Mouse (Mus musculus): ENCODE measurements around the gene Zbtb8b. TPM values are rescaled to one million over a fixed set of nuclear protein-coding genes. Genes with fewer than 3 reads are reported as not detected.
"Not testable (repeated sequence)": the region's sequence is repeated elsewhere in the genome, so short reads cannot be mapped to it uniquely, and the experiment has no call there.

Gene Zbtb8b
- polyA plus RNA-seq, 1 experiment from 2014 or later = 3.1 TPM

DNA sequence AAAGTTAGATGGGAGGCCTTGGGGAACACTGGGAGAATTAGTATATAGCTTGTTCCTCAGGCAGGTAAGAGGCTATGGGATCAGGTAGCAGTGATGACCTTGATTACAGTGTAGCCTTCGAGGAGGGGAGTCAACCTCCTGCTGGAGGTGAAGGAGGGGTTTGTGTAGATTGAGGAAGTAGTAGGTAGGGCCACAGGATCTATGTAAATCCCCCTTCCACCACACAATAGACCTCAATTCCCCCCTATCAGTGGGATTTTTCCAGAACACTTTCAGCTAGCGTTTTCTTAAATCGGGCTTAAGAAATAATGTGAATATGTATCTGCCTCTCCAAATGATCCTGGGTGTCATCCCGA lies 20.2 kb upstream of the Zbtb8b start:
- H3K4me1 ChIP-seq (ENCODE audit: control insufficient read depth, insufficient read depth, low read length) = peaks cover 10% of the 10 kb centered on the region
- H3K9me3 ChIP-seq (ENCODE audit: control insufficient read depth, low read length) = no peaks in the 10 kb centered on the region
- ATAC-seq (ENCODE audit: low FRiP score, low TSS enrichment) = peak; percentile 17
- no peaks in the 10 kb centered on the region for H3K27me3 ChIP-seq (ENCODE audit: control insufficient read depth, insufficient read depth, low read length)
- peak overlapping the region; percentile 75 for H3K27ac ChIP-seq (ENCODE audit: low read depth, low read length)
- peak overlapping the region; percentile 49 for H3K4me3 ChIP-seq (ENCODE audit: low read length)
- peak overlapping the region; percentile 66 for H3K9ac ChIP-seq (ENCODE audit: low read depth, low read length)
- H3K36me3 ChIP-seq (ENCODE audit: control insufficient read depth, insufficient read depth, low read length) = peaks cover 13% of the 10 kb centered on the region
- 0% methylated on average over 4 of the region's 4 CpGs for WGBS
- peak overlapping the region; percentile 44 for H3K4me2 ChIP-seq (replicated peaks; ENCODE audit: low read depth, low read length)

DNA sequence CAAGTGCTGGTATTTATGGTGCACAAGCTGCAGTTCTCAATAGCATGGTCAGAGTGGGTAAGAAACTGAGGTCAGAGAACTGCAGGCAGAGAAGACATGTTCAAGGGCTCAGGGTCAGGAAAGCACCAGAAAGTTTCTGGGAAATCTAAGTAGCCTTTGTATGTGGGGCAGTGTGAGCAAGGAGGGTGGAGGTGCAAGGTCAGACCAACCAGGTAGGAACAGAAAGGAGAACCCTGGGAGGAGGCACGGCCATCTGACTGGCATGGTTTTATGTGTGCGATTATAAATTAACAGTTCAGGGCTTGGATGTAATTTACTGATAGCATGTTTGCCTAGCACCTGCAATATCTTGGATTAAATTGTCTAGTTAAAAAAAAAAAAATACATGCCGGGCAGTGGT lies 19.1 kb upstream of the Zbtb8b start:
- Histone ChIP-seq H3K27ac (ENCODE audit: low read depth, low read length) (no peak overlapping the region), H3K9ac (ENCODE audit: low read depth, low read length) (no peak overlapping the region), H3K4me3 (ENCODE audit: low read length) (no peak overlapping the region), H3K4me2 (replicated peaks; ENCODE audit: low read depth, low read length) (no peak overlapping the region), H3K4me1 (ENCODE audit: control insufficient read depth, insufficient read depth, low read length) (peaks cover 10% of the 10 kb centered on the region), H3K27me3 (ENCODE audit: control insufficient read depth, insufficient read depth, low read length) (no peaks in the 10 kb centered on the region), H3K36me3 (ENCODE audit: control insufficient read depth, insufficient read depth, low read length) (peaks cover 3% of the 10 kb centered on the region; the same call in 1 of the 2 replicates), H3K9me3 (ENCODE audit: control insufficient read depth, low read length) (no peaks in the 10 kb centered on the region)
- 87% methylated on average over 3 of the region's 3 CpGs for WGBS
- no peak for ATAC-seq (ENCODE audit: low FRiP score, low TSS enrichment)

DNA sequence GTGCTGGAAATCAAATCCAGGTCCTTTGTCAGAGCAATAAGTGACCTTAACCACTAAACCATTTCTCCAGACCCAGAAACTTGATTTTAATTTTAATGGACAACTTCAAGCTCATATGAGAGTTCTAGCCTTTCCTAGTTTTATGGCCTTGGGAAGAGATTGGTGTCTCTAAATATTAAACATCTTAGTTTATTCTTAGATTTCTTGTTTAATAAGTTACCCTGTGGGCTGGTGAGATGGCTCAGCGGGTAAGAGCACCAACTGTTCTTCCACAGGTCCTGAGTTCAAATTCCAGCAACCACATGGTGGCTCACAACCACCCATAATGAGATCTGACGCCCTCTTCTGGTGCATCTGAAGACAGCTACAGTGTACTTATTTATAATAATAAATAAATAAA lies 16.7 kb upstream of the Zbtb8b start:
- H3K4me3 ChIP-seq (ENCODE audit: low read length); H3K9me3 ChIP-seq (ENCODE audit: control insufficient read depth, low read length); H3K36me3 ChIP-seq (ENCODE audit: control insufficient read depth, insufficient read depth, low read length); H3K4me1 ChIP-seq (ENCODE audit: control insufficient read depth, insufficient read depth, low read length); H3K27ac ChIP-seq (ENCODE audit: low read depth, low read length); H3K4me2 ChIP-seq (replicated peaks; ENCODE audit: low read depth, low read length); H3K27me3 ChIP-seq (ENCODE audit: control insufficient read depth, insufficient read depth, low read length); ATAC-seq (ENCODE audit: low FRiP score, low TSS enrichment); H3K9ac ChIP-seq (ENCODE audit: low read depth, low read length): not testable (repeated sequence)
- WGBS = 71% methylated on average over 2 of the region's 2 CpGs

DNA sequence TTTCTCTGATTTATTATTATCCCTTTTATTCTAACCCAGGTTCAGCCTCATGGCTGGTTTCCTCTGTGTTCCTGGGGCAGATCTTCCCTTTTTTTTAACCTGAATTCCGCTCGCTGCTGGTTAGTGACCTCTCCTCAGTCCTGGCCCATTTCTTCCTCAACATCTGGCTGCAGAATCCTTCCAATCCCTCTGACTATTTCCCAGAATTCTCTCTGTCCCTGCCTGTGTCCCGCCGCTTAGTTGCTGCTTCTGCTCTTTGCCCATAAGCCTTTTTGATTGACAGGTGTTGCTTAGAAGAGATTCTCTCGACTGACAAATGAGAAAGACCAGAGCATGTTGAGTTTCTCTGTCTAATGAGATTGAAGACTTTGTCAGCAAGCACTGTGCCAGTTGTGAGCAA lies 15.5 kb upstream of the Zbtb8b start:
- no peak overlapping the region for H3K27ac ChIP-seq (ENCODE audit: low read depth, low read length)
- H3K4me3 ChIP-seq (ENCODE audit: low read length) = no peak overlapping the region
- no peak for ATAC-seq (ENCODE audit: low FRiP score, low TSS enrichment)
- WGBS = 64% methylated on average over 5 of the region's 5 CpGs
- H3K4me2 ChIP-seq (replicated peaks; ENCODE audit: low read depth, low read length) = no peak overlapping the region
- H3K9me3 ChIP-seq (ENCODE audit: control insufficient read depth, low read length) = no peaks in the 10 kb centered on the region
- no peaks in the 10 kb centered on the region for H3K27me3 ChIP-seq (ENCODE audit: control insufficient read depth, insufficient read depth, low read length)
- H3K36me3 ChIP-seq (ENCODE audit: control insufficient read depth, insufficient read depth, low read length) = no peaks in the 10 kb centered on the region
- H3K4me1 ChIP-seq (ENCODE audit: control insufficient read depth, insufficient read depth, low read length) = no peaks in the 10 kb centered on the region
- H3K9ac ChIP-seq (ENCODE audit: low read depth, low read length) = no peak overlapping the region

DNA sequence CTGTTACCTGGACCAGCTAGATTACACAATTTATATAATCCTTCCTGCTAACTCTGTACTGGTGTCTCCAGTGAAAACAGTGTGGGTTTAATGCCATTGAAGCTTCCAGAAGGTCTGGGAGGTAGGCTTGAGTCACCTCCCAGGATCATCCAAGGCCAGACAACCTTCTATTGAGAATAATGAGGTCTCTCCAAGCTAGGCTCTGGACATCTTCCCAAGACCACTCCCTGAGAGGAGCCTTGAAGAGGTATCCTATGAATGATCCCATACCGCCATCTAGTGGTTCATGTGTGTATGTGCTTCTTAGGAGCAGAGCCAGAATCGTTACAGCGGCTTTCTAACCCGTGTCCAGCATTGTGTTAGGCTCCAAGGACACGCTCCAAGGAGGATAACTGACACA lies 14.6 kb upstream of the Zbtb8b start:
- no peak overlapping the region for H3K27ac ChIP-seq (ENCODE audit: low read depth, low read length)
- ATAC-seq (ENCODE audit: low FRiP score, low TSS enrichment) = peak; percentile 79
- no peaks in the 10 kb centered on the region for H3K4me1 ChIP-seq (ENCODE audit: control insufficient read depth, insufficient read depth, low read length)
- no peaks in the 10 kb centered on the region for H3K36me3 ChIP-seq (ENCODE audit: control insufficient read depth, insufficient read depth, low read length)
- 8% methylated on average over 5 of the region's 5 CpGs for WGBS
- H3K27me3 ChIP-seq (ENCODE audit: control insufficient read depth, insufficient read depth, low read length) = no peaks in the 10 kb centered on the region
- no peak overlapping the region for H3K4me2 ChIP-seq (replicated peaks; ENCODE audit: low read depth, low read length)
- H3K9me3 ChIP-seq (ENCODE audit: control insufficient read depth, low read length) = no peaks in the 10 kb centered on the region
- H3K9ac ChIP-seq (ENCODE audit: low read depth, low read length) = no peak overlapping the region
- H3K4me3 ChIP-seq (ENCODE audit: low read length) = no peak overlapping the region

DNA sequence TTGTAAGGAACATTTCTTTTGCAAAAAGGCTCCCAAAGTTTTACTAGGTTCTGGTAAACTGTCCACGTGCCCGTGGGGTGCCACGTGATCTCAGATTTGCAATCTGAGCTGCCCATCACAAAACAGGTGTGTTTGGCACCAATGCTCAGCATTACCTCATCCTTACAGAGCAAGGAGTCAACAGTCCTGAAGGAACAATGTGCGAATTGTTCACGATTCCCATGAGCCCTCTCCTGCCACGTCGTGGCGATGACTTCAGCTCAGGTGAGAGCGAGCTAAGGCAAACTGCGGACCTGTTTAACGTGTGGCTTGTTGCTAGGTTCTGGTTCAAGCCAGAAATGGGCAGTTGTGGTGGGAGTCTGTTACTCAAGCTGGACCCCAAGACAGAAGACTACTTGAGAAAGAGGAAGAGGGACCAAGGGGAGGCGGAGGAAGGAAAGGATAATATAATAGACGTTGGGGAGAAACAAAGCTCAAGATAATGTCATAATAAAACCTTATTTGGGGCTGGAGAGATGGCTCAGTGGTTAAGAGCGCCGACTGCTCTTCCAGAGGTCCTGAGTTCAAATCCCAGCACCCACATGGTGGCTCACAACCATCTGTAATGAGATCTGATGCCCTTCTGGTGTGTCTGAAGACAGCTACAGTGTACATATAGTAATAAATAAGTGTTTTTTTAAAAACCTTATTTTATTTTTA lies 11.0 kb upstream of the Zbtb8b start:
- no peak overlapping the region for H3K9ac ChIP-seq (ENCODE audit: low read depth, low read length)
- ATAC-seq (ENCODE audit: low FRiP score, low TSS enrichment) = no peak
- no peaks in the 10 kb centered on the region for H3K27me3 ChIP-seq (ENCODE audit: control insufficient read depth, insufficient read depth, low read length)
- H3K4me1 ChIP-seq (ENCODE audit: control insufficient read depth, insufficient read depth, low read length) = no peaks in the 10 kb centered on the region
- H3K4me2 ChIP-seq (replicated peaks; ENCODE audit: low read depth, low read length) = no peak overlapping the region
- H3K4me3 ChIP-seq (ENCODE audit: low read length) = no peak overlapping the region
- no peaks in the 10 kb centered on the region for H3K36me3 ChIP-seq (ENCODE audit: control insufficient read depth, insufficient read depth, low read length)
- no peak overlapping the region for H3K27ac ChIP-seq (ENCODE audit: low read depth, low read length)
- WGBS = 85% methylated on average over 15 of the region's 15 CpGs
- no peaks in the 10 kb centered on the region for H3K9me3 ChIP-seq (ENCODE audit: control insufficient read depth, low read length)

DNA sequence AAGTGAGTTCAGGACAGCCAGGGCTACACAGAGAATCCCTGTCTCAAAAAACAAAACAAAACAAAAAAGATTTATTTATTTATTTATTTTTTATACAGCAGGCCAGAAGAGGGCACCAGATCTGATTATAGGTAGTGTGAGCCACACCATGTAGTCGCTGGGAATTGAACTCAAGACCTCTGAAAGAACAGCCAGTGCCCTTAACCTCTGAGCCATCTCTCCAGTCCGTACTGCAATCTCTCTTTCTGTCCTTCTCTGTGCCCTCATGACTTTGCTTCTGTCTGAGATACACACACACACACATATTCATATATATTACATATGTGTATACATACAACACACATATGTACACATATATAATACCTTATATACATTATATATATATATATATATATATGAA lies 10.2 kb upstream of the Zbtb8b start:
- Histone ChIP-seq H3K36me3 (ENCODE audit: control insufficient read depth, insufficient read depth, low read length) (no peaks in the 10 kb centered on the region), H3K4me3 (ENCODE audit: low read length) (no peak overlapping the region), H3K9me3 (ENCODE audit: control insufficient read depth, low read length) (no peaks in the 10 kb centered on the region), H3K9ac (ENCODE audit: low read depth, low read length) (no peak overlapping the region), H3K27ac (ENCODE audit: low read depth, low read length) (no peak overlapping the region), H3K4me1 (ENCODE audit: control insufficient read depth, insufficient read depth, low read length) (no peaks in the 10 kb centered on the region), H3K4me2 (replicated peaks; ENCODE audit: low read depth, low read length) (no peak overlapping the region), H3K27me3 (ENCODE audit: control insufficient read depth, insufficient read depth, low read length) (no peaks in the 10 kb centered on the region)
- WGBS = 70% methylated on average over 2 of the region's 2 CpGs
- no peak for ATAC-seq (ENCODE audit: low FRiP score, low TSS enrichment)

DNA sequence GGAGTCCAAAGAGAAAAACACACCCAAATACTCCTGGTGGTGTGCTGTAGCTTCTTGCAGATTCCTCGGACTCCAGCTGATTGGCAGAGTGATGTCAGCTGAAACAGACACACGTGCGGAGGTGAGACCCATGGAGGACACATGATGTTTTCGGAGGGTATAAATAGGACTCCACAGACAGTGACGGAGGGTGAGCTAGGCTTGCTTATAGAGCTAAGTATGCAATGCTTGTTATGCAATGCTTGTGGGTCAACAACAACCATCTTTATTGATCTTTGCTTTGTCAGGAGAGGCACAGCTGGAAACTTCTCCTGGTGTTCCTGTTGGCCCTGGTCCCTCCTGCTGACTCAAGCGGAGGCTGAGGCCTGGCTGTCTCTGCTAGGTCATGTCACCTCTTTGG lies 8.1 kb upstream of the Zbtb8b start:
- Histone ChIP-seq H3K27ac (ENCODE audit: low read depth, low read length) (no peak overlapping the region), H3K4me3 (ENCODE audit: low read length) (no peak overlapping the region), H3K9me3 (ENCODE audit: control insufficient read depth, low read length) (no peaks in the 10 kb centered on the region), H3K4me1 (ENCODE audit: control insufficient read depth, insufficient read depth, low read length) (no peaks in the 10 kb centered on the region), H3K36me3 (ENCODE audit: control insufficient read depth, insufficient read depth, low read length) (no peaks in the 10 kb centered on the region), H3K4me2 (replicated peaks; ENCODE audit: low read depth, low read length) (no peak overlapping the region), H3K9ac (ENCODE audit: low read depth, low read length) (no peak overlapping the region), H3K27me3 (ENCODE audit: control insufficient read depth, insufficient read depth, low read length) (no peaks in the 10 kb centered on the region)
- 89% methylated on average over 6 of the region's 6 CpGs for WGBS
- no peak for ATAC-seq (ENCODE audit: low FRiP score, low TSS enrichment)

DNA sequence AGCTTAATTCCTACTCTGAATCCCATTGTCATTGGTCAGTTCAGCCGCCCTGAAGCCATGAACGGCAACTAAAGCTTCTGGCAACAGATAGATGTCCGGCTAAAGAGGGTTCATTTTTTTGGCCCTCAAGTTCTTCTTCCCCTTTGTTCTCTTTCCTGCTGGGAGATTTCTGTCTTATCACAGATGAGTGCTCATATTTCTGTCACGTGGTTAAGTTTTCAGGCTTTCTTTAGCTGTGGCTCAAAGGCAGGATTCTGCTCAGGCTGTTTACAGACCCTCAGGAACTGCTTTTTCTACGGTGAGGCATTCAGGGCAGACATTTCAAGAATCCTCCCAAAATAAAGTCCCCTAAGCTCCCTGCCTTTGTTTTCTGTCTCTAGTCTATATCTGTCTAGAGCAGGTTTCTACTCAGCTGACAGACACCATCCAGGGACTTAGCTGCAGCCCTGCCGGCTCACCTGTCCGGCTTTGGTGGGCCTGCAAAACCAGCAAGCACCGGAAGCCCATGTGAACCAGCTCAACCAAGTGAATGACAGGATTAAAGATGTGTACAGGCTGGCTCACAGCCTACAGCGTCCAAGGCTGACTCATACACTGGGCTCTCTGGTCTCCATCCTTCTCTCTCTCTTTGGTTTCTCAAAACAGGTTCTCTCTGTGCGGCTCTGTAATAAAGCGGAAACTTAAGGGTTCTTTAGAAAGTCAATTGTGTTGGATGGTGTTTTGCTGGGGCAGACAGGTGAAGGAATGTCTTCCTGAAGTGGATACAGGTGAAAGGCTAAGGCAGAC lies 7.3 kb upstream of the Zbtb8b start:
- H3K9me3 ChIP-seq (ENCODE audit: control insufficient read depth, low read length) = no peaks in the 10 kb centered on the region
- H3K9ac ChIP-seq (ENCODE audit: low read depth, low read length) = no peak overlapping the region
- no peak overlapping the region for H3K27ac ChIP-seq (ENCODE audit: low read depth, low read length)
- H3K27me3 ChIP-seq (ENCODE audit: control insufficient read depth, insufficient read depth, low read length) = no peaks in the 10 kb centered on the region
- H3K4me2 ChIP-seq (replicated peaks; ENCODE audit: low read depth, low read length) = no peak overlapping the region
- H3K36me3 ChIP-seq (ENCODE audit: control insufficient read depth, insufficient read depth, low read length) = no peaks in the 10 kb centered on the region
- H3K4me3 ChIP-seq (ENCODE audit: low read length) = no peak overlapping the region
- 86% methylated on average over 11 of the region's 11 CpGs for WGBS
- no peaks in the 10 kb centered on the region for H3K4me1 ChIP-seq (ENCODE audit: control insufficient read depth, insufficient read depth, low read length)
- ATAC-seq (ENCODE audit: low FRiP score, low TSS enrichment) = no peak
